Mouse (Mus musculus) ES-Bruce4 (cell line): Measurements from ENCODE around the gene Slc35f1.

Source experiments
- CTCF ChIP-seq: IDR thresholded peaks from one replicate; pipeline ENCODE4 v1.8.1; 2011; ENCODE audit warnings: low read depth, low read length
- EP300 ChIP-seq: IDR thresholded peaks from 2 replicates; pipeline ENCODE4 v1.6.1; 2011; ENCODE audit warnings: low read depth, low read length; ENCODE audit not compliant: insufficient read depth
- POLR2A ChIP-seq: IDR thresholded peaks from one replicate; pipeline ENCODE4 v1.8.1; 2011; ENCODE audit warnings: low read length; ENCODE audit not compliant: insufficient read depth

DNA sequence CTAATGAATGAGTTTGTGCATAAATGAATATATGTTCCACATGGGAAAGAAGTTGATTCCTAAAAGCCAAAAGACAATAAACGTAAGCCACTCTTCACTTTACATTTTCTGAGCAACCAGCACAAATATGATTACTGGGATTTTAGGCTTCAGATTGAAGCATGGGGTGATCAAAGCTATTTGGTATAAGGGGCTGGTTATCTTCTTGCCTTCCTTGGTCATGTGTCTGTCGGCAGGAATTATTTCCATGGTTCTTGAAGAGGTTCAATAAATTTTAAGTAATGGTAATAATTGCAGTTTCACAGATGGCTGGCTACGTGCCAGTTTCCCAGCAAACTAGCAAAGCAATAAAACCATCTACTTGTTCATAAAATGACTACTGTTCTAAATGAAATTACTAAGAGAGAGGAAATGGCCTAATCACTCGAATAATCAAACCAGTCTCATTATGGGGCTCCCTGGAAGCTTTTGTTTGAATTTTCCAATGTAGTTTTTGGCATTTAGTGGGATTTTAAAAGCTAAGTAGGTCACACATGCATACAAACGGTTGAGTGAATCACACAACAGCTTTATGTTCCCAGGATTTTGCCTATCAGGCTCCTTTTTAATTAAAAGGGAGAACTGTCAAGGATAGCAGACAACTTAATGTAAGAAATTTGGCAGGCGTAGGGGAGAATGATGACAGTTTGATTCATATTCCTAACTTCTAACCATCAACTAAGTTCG lies 425.5 kb downstream of the Slc35f1 start:
- TF ChIP-seq POLR2A (no peak), CTCF (no peak), EP300 (no peak)
